Mouse (Mus musculus) limb, embryonic 11.5 days (tissue): ENCODE measurements at regions not wholly inside any gene's neighbourhood (a gene's known extent, or its start where the extent isn't known, plus 50 kb on each side); places are given as distances from the start of the nearest gene placed in this dataset.
A peak's percentile ranks its signal among the peaks of the same experiment; 100 is the strongest.

Experiments used
- ATAC-seq: fragments of 200-750 bp; cut with Nextera tagmentation; 2 replicates; pipeline ENCODE4 v1.8.0; 2017; ENCODE audit warnings: low read depth; ENCODE audit not compliant: insufficient number of reproducible peaks, low FRiP score, low TSS enrichment
- DNase-seq: peaks from one replicate; pipeline ENCODE4 v3.0.0-alpha.2; 2015; ENCODE audit warnings: low spot score
- H3K27ac ChIP-seq: fragments of 300-500 bp; sonication (generic); replicated peaks from 2 replicates; pipeline ENCODE4 v1.5.1; 2014; ENCODE audit warnings: low read depth, mild to moderate bottlenecking, low read length
- H3K27me3 ChIP-seq: fragments of 300-500 bp; sonication (generic); 2 replicates; pipeline ENCODE4 v1.6.1; 2014; ENCODE audit warnings: mild to moderate bottlenecking, low read length, mixed read lengths; ENCODE audit not compliant: control insufficient read depth, insufficient read depth
- H3K36me3 ChIP-seq: fragments of 300-500 bp; sonication (generic); 2 replicates; pipeline ENCODE4 v1.6.1; 2014; ENCODE audit warnings: mild to moderate bottlenecking, low read length, moderate library complexity, mixed read lengths; ENCODE audit not compliant: control insufficient read depth, insufficient read depth
- H3K4me1 ChIP-seq: fragments of 300-500 bp; sonication (generic); 2 replicates; pipeline ENCODE4 v1.6.1; 2014; ENCODE audit warnings: low read length, mixed read lengths; ENCODE audit not compliant: control insufficient read depth, insufficient read depth
- H3K4me2 ChIP-seq: fragments of 300-500 bp; sonication (generic); 2 replicates; pipeline ENCODE4 v1.6.1; 2014; ENCODE audit warnings: low read depth, mild to moderate bottlenecking, moderate library complexity; ENCODE audit not compliant: severe bottlenecking
- H3K4me3 ChIP-seq: fragments of 300-500 bp; sonication (generic); 2 replicates; pipeline ENCODE4 v1.5.1; 2014; ENCODE audit warnings: low read depth, low read length
- H3K9ac ChIP-seq: fragments of 300-500 bp; sonication (generic); 2 replicates; pipeline ENCODE4 v1.6.1; 2014; ENCODE audit warnings: mild to moderate bottlenecking, low read length
- H3K9me3 ChIP-seq: fragments of 300-500 bp; sonication (generic); 2 replicates; pipeline ENCODE4 v1.6.1; 2016; ENCODE audit warnings: low read length; ENCODE audit not compliant: control insufficient read depth
- WGBS: fragments of 180-500 bp; shearing (Covaris S2); extraction: QIAGEN DNeasy Blood & Tissue Kit; methylation state at CpG from one replicate; pipeline ENCODE4 v1.1.7; 2014; 5-methylcytosine and 5-hydroxymethylcytosine counted together

DNA sequence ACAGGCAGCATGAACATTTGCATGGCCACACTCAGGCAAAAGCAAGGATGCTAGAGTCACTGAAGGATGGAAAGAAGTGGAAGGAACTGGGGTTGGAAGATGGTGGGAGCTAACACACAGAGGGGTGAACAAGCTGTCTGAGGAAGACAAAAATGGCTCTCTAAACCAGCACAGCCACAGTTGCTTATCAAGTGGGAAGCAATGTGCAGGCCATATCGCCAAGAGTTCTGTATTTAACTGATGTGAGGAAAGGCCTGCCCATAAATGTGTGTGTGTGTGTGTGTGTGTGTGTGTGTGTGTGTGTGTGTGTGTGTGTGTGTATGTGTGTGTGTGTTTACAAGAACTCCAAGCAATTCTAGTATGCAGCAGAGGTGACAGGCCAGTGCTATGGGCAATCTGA is 236.9 kb upstream of the Gm10192 start:
- ATAC-seq (no peak), DNase-seq (no peak)
- no peaks in the 10 kb centered on the region for H3K27me3 ChIP-seq
- no peaks in the 10 kb centered on the region for H3K4me1 ChIP-seq
- no peak overlapping the region for H3K4me2 ChIP-seq
- H3K36me3 ChIP-seq: no peaks in the 10 kb centered on the region
- WGBS: 92% methylated on average over 1 of the region's 1 CpGs
- H3K9me3 ChIP-seq: no peaks in the 10 kb centered on the region
- no peak overlapping the region for H3K9ac ChIP-seq
- H3K27ac ChIP-seq: no peak overlapping the region
- H3K4me3 ChIP-seq: no peak overlapping the region

GRCm38 (mm10) chr4:97418616-97419015 is 235.7 kb upstream of the Gm10192 start:
- 0 out of 2 replicates have a peak, but pooled peaks have one; percentile 31 for ATAC-seq

DNA sequence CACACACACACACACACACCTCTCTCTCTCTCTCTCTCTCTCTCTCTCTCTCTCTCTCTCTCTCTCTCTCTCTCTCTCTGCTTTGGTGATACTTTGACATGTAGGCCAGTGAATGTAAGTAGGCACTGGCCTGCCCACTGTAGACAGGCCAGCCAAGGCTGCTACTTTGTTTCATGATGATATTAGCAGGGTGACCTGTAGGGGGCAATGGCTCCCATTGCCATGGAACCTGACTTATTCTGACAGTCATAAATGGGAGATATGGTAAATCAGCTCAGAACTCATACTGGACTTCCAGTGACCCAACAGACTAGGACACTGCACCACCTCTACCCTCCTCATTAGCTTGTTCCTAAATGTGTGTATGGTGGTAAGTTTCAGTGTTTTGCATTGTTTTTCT is 235.0 kb upstream of the Gm10192 start:
- H3K9me3 ChIP-seq: no peaks in the 10 kb centered on the region
- no peak for DNase-seq
- no peaks in the 10 kb centered on the region for H3K27me3 ChIP-seq

More at GRCm38 (mm10) chr4:97418616-97419015, 235.7 kb upstream of the Gm10192 start:
- no peaks in the 10 kb centered on the region for H3K36me3 ChIP-seq
- no peak overlapping the region for H3K9ac ChIP-seq
- no peak overlapping the region for H3K4me2 ChIP-seq
- no peak overlapping the region for H3K27ac ChIP-seq
- DNase-seq: no peak
- H3K4me3 ChIP-seq: no peak overlapping the region
- no peaks in the 10 kb centered on the region for H3K9me3 ChIP-seq
- H3K27me3 ChIP-seq: no peaks in the 10 kb centered on the region
- H3K4me1 ChIP-seq: no peaks in the 10 kb centered on the region
- 45% methylated on average over 5 of the region's 5 CpGs for WGBS

GRCm38 (mm10) chr4:97408633-97409296 is 225.8 kb upstream of the Gm10192 start:
- Histone ChIP-seq H3K27me3 (no peaks in the 10 kb centered on the region), H3K4me1 (no peaks in the 10 kb centered on the region), H3K9me3 (no peaks in the 10 kb centered on the region), H3K27ac (no peak overlapping the region), H3K9ac (no peak overlapping the region), H3K36me3 (no peaks in the 10 kb centered on the region), H3K4me2 (no peak overlapping the region), H3K4me3 (no peak overlapping the region)
- ATAC-seq (no peak), DNase-seq (no peak)
- WGBS: 80% methylated on average over 7 of the region's 7 CpGs

More for the DNA sequence above, 235.0 kb upstream of the Gm10192 start:
- H3K36me3 ChIP-seq: no peaks in the 10 kb centered on the region
- no peaks in the 10 kb centered on the region for H3K4me1 ChIP-seq
- H3K4me2 ChIP-seq: no peak overlapping the region
- H3K27ac ChIP-seq: no peak overlapping the region
- H3K9ac ChIP-seq: no peak overlapping the region
- no peak for ATAC-seq
- no peak overlapping the region for H3K4me3 ChIP-seq

GRCm38 (mm10) chr4:97394697-97395280 is 211.8 kb upstream of the Gm10192 start:
- H3K36me3 ChIP-seq: no peaks in the 10 kb centered on the region
- DNase-seq (no peak), ATAC-seq (no peak)
- WGBS: 88% methylated on average over 3 of the region's 3 CpGs
- H3K4me3 ChIP-seq: no peak overlapping the region
- no peak overlapping the region for H3K4me2 ChIP-seq
- no peaks in the 10 kb centered on the region for H3K9me3 ChIP-seq
- no peaks in the 10 kb centered on the region for H3K27me3 ChIP-seq
- no peak overlapping the region for H3K27ac ChIP-seq
- no peaks in the 10 kb centered on the region for H3K4me1 ChIP-seq
- H3K9ac ChIP-seq: no peak overlapping the region

DNA sequence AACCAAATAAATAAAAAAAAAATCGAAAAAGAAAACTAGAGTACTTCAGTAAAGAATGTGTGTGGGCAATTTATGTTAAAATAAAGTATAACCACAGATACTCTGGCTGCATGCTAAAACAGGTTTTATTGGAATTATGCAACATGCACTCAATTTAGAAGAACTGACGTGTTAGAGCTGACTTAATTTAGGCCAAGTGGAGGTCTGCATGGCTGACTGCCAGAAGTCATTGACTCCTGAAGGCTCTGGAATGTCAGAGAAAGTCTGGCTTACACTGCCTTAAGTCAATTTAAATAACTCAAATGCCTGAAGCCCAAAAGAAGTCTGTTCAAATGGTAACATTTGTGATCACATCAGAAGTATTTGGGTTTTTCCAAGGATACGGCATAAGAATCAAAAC is 198.1 kb upstream of the Gm10192 start:
- Histone ChIP-seq H3K27ac (no peak overlapping the region), H3K9me3 (no peaks in the 10 kb centered on the region), H3K4me2 (no peak overlapping the region), H3K27me3 (no peaks in the 10 kb centered on the region), H3K9ac (no peak overlapping the region), H3K36me3 (no peaks in the 10 kb centered on the region), H3K4me1 (no peaks in the 10 kb centered on the region), H3K4me3 (no peak overlapping the region)
- DNase-seq (no peak), ATAC-seq (no peak)
- WGBS: 66% methylated on average over 3 of the region's 3 CpGs

DNA sequence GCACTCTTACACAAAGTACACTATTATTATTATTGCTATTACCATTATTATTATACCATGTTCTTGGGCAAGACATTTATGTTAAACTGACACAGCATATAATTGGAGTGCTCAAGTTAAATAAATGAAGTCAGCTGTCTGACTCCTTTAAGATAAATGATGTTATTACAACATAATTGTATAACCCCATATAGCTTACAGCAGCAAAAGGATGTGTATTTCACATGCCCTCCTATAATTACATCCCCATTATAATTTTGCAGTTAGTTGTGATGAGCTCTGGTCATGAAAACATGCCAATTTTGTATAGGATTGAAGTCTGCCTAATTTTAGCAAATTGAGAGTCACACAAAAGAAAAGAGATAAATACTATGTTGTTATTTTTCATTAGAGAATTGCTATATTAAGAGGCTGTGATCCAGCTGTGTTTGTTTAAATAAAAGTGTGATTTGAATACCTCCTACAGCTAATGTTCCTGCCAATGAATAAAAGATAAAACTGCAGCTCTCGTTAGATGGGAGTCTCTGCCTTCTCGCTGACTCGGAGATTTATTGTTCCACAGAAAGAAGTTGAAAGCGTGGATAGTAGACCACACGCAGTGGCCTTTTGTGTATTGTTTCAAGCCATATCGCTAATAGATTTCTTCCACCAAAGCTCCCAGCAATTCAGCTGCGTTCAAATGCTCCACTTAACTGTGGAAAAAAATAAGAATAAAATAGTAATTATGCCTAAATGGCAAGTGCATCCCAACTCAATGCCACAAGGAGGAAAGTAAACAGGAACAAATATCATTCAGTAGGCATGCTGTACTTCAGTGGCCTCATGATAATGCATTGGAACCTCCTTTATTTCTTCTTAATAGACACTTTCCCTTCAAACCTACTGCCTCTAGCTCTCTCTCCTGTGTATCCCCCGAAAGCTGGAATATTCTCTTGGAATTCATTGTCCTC is 194.9 kb upstream of the Gm10192 start:
- Histone ChIP-seq H3K4me2 (no peak overlapping the region), H3K27ac (no peak overlapping the region), H3K4me3 (no peak overlapping the region), H3K9me3 (no peaks in the 10 kb centered on the region), H3K9ac (no peak overlapping the region), H3K27me3 (no peaks in the 10 kb centered on the region), H3K36me3 (no peaks in the 10 kb centered on the region), H3K4me1 (no peaks in the 10 kb centered on the region)
- 76% methylated on average over 8 of the region's 8 CpGs for WGBS
- ATAC-seq (no peak), DNase-seq (no peak)

- 93% methylated on average over 2 of the region's 2 CpGs for WGBS
- H3K27me3 ChIP-seq: no peaks in the 10 kb centered on the region
- H3K36me3 ChIP-seq: no peaks in the 10 kb centered on the region
- no peak overlapping the region for H3K4me2 ChIP-seq
- no peak overlapping the region for H3K4me3 ChIP-seq
- no peaks in the 10 kb centered on the region for H3K9me3 ChIP-seq
- ATAC-seq: no peak
- no peak overlapping the region for H3K9ac ChIP-seq
- H3K4me1 ChIP-seq: no peaks in the 10 kb centered on the region
- no peak overlapping the region for H3K27ac ChIP-seq
- DNase-seq: no peak
These were observed 177.5 kb upstream of the Gm10192 start for GRCm38 (mm10) chr4:97360473-97360872.
